Mouse (Mus musculus) limb, embryonic 13.5 days (tissue): ENCODE data around the gene Tbc1d23. TPM values are rescaled to one million over a fixed set of nuclear protein-coding genes. Genes with fewer than 3 reads are reported as not detected.

Experiments
- ATAC-seq: fragments of 200-750 bp; cut with Nextera tagmentation; 2 replicates; pipeline ENCODE4 v1.8.0; 2017; ENCODE audit warnings: low read depth, moderate number of reproducible peaks, moderate TSS enrichment; ENCODE audit not compliant: low FRiP score
- H3K27ac ChIP-seq: fragments of 300-500 bp; sonication (generic); 2 replicates; pipeline ENCODE4 v1.5.1; 2015; ENCODE audit warnings: inconsistent platforms, mild to moderate bottlenecking, moderate library complexity
- H3K27me3 ChIP-seq: fragments of 300-500 bp; sonication (generic); 2 replicates; pipeline ENCODE4 v1.6.1; 2015; ENCODE audit warnings: mild to moderate bottlenecking, inconsistent platforms
- H3K36me3 ChIP-seq: fragments of 300-500 bp; sonication (generic); 2 replicates; pipeline ENCODE4 v1.6.1; 2015; ENCODE audit warnings: inconsistent platforms, mild to moderate bottlenecking, moderate library complexity
- H3K4me1 ChIP-seq: fragments of 300-500 bp; sonication (generic); 2 replicates; pipeline ENCODE4 v1.6.1; 2015; ENCODE audit warnings: inconsistent platforms
- H3K4me2 ChIP-seq: fragments of 300-500 bp; sonication (generic); replicated peaks from 2 replicates; pipeline ENCODE4 v1.6.1; 2015; ENCODE audit warnings: inconsistent platforms, mild to moderate bottlenecking, moderate library complexity
- H3K4me3 ChIP-seq: fragments of 300-500 bp; sonication (generic); 2 replicates; pipeline ENCODE4 v1.5.1; 2015; ENCODE audit warnings: moderate library complexity, mild to moderate bottlenecking, inconsistent platforms
- H3K9ac ChIP-seq: fragments of 300-500 bp; sonication (generic); 2 replicates; pipeline ENCODE4 v1.6.1; 2015; ENCODE audit warnings: mild to moderate bottlenecking, inconsistent platforms
- H3K9me3 ChIP-seq: fragments of 300-500 bp; sonication (generic); 2 replicates; pipeline ENCODE4 v1.6.1; 2016; ENCODE audit warnings: inconsistent platforms
- WGBS: fragments of 180-500 bp; shearing (Covaris S2); methylation state at CpG from one replicate; pipeline ENCODE4 v1.1.7; 2015; 5-methylcytosine and 5-hydroxymethylcytosine counted together
- polyA plus RNA-seq: library from polyadenylated mRNA; unstranded; fragments of >200 nt; fragmentation: Nextera tagmentation; extraction: Ambion mirVana; gene quantifications from 2 replicates; pipeline ENCODE4 v1.2.1, GENCODE M21; 2015

The Tbc1d23 gene
- polyA plus RNA-seq, 1 experiment from 2014 or later: 35.3 TPM

GRCm38 (mm10) chr16:57144741-57145140, 86.6 kb downstream of the Tbc1d23 start:
- Histone ChIP-seq H3K4me3 (no peak overlapping the region), H3K36me3 (peaks cover 62% of the 10 kb centered on the region), H3K4me1 (no peaks in the 10 kb centered on the region), H3K27me3 (no peaks in the 10 kb centered on the region), H3K27ac (no peak overlapping the region), H3K4me2 (no peak overlapping the region), H3K9me3 (no peaks in the 10 kb centered on the region), H3K9ac (no peak overlapping the region)
- no peak for ATAC-seq
- 93% methylated on average over 5 of the region's 5 CpGs for WGBS

- no peak for ATAC-seq
Measured at GRCm38 (mm10) chr16:57133611-57134010, 97.7 kb downstream of the Tbc1d23 start.

GRCm38 (mm10) chr16:57132326-57132725, 99.0 kb downstream of the Tbc1d23 start:
- H3K27me3 ChIP-seq: no peaks in the 10 kb centered on the region
- no peak overlapping the region for H3K4me2 ChIP-seq
- H3K9me3 ChIP-seq: no peaks in the 10 kb centered on the region
- H3K4me1 ChIP-seq: peaks cover 5% of the 10 kb centered on the region
- H3K4me3 ChIP-seq: no peak overlapping the region
- 64% methylated on average over 1 of the region's 1 CpGs for WGBS
- no peak overlapping the region for H3K9ac ChIP-seq
- peaks cover 20% of the 10 kb centered on the region for H3K36me3 ChIP-seq
- H3K27ac ChIP-seq: no peak overlapping the region
- ATAC-seq: no peak

More at GRCm38 (mm10) chr16:57133611-57134010, 97.7 kb downstream of the Tbc1d23 start:
- Histone ChIP-seq H3K4me3 (no peak overlapping the region), H3K9me3 (no peaks in the 10 kb centered on the region), H3K4me1 (peaks cover 5% of the 10 kb centered on the region), H3K4me2 (no peak overlapping the region), H3K9ac (no peak overlapping the region), H3K36me3 (peaks cover 24% of the 10 kb centered on the region), H3K27me3 (no peaks in the 10 kb centered on the region), H3K27ac (no peak overlapping the region)
- 91% methylated on average over 6 of the region's 6 CpGs for WGBS

- ATAC-seq: no peak
- H3K9ac ChIP-seq: no peak overlapping the region
- H3K4me2 ChIP-seq: no peak overlapping the region
- H3K4me1 ChIP-seq: peaks cover 5% of the 10 kb centered on the region
- H3K27me3 ChIP-seq: no peaks in the 10 kb centered on the region
- H3K9me3 ChIP-seq: no peaks in the 10 kb centered on the region
- H3K4me3 ChIP-seq: no peak overlapping the region
- 76% methylated on average over 4 of the region's 4 CpGs for WGBS
- no peak overlapping the region for H3K27ac ChIP-seq
- H3K36me3 ChIP-seq: peaks cover 20% of the 10 kb centered on the region
Measured at GRCm38 (mm10) chr16:57131544-57131943, 99.8 kb downstream of the Tbc1d23 start.

- peaks cover 14% of the 10 kb centered on the region for H3K36me3 ChIP-seq
- H3K4me1 ChIP-seq: peaks cover 7% of the 10 kb centered on the region
- H3K9ac ChIP-seq: no peak overlapping the region
- H3K9me3 ChIP-seq: no peaks in the 10 kb centered on the region
- no peak overlapping the region for H3K4me2 ChIP-seq
- no peak overlapping the region for H3K4me3 ChIP-seq
- H3K27me3 ChIP-seq: no peaks in the 10 kb centered on the region
- 63% methylated on average over 3 of the region's 3 CpGs for WGBS
- H3K27ac ChIP-seq: no peak overlapping the region
- no peak for ATAC-seq
Measured at GRCm38 (mm10) chr16:57130752-57131400, 100.4 kb downstream of the Tbc1d23 start.

- 89% methylated on average over 2 of the region's 2 CpGs for WGBS
Measured at GRCm38 (mm10) chr16:57127825-57128224, 103.5 kb downstream of the Tbc1d23 start.

GRCm38 (mm10) chr16:57126268-57126667, 105.0 kb downstream of the Tbc1d23 start:
- 41% methylated on average over 4 of the region's 4 CpGs for WGBS
- Histone ChIP-seq H3K4me2 (no peak overlapping the region), H3K27me3 (no peaks in the 10 kb centered on the region), H3K4me3 (no peak overlapping the region), H3K36me3 (no peaks in the 10 kb centered on the region), H3K4me1 (peaks cover 24% of the 10 kb centered on the region), H3K9me3 (no peaks in the 10 kb centered on the region), H3K9ac (no peak overlapping the region), H3K27ac (no peak overlapping the region)
- ATAC-seq: no peak

More at GRCm38 (mm10) chr16:57127825-57128224, 103.5 kb downstream of the Tbc1d23 start:
- no peaks in the 10 kb centered on the region for H3K9me3 ChIP-seq
- H3K27ac ChIP-seq: no peak overlapping the region
- no peak for ATAC-seq
- no peaks in the 10 kb centered on the region for H3K36me3 ChIP-seq
- no peak overlapping the region for H3K4me3 ChIP-seq
- no peaks in the 10 kb centered on the region for H3K27me3 ChIP-seq
- H3K9ac ChIP-seq: no peak overlapping the region
- H3K4me2 ChIP-seq: no peak overlapping the region
- H3K4me1 ChIP-seq: peaks cover 20% of the 10 kb centered on the region

- Histone ChIP-seq H3K36me3 (no peaks in the 10 kb centered on the region), H3K4me1 (peaks cover 19% of the 10 kb centered on the region), H3K9ac (peak overlapping the region; percentile 94), H3K27me3 (no peaks in the 10 kb centered on the region), H3K4me2 (peak overlapping the region; percentile 79), H3K4me3 (peak overlapping the region; percentile 94), H3K9me3 (no peaks in the 10 kb centered on the region), H3K27ac (no peak overlapping the region)
- no peak for ATAC-seq
- WGBS: 53% methylated on average over 6 of the region's 6 CpGs
Measured at GRCm38 (mm10) chr16:57122682-57123445, 108.4 kb downstream of the Tbc1d23 start.

- Histone ChIP-seq H3K36me3 (no peaks in the 10 kb centered on the region), H3K4me1 (peaks cover 19% of the 10 kb centered on the region), H3K27me3 (no peaks in the 10 kb centered on the region), H3K4me2 (peak overlapping the region; percentile 79), H3K27ac (peak overlapping the region; percentile 90), H3K9ac (peak overlapping the region; percentile 94), H3K4me3 (peak overlapping the region; percentile 94), H3K9me3 (no peaks in the 10 kb centered on the region)
- under 1% methylated on average over 59 of the region's 59 CpGs for whole genome bisulfite sequencing
- no peak for ATAC-seq
Measured at GRCm38 (mm10) chr16:57121816-57122415, 109.4 kb downstream of the Tbc1d23 start.

- WGBS: under 1% methylated on average over 37 of the region's 37 CpGs
- no peaks in the 10 kb centered on the region for H3K27me3 ChIP-seq
- peak; percentile 100 for ATAC-seq
- no peaks in the 10 kb centered on the region for H3K9me3 ChIP-seq
- H3K4me2 ChIP-seq: peak within 1 kb of the TSS; percentile 79
- H3K36me3 ChIP-seq: no peaks in the 10 kb centered on the region
- peaks cover 18% of the 10 kb centered on the region for H3K4me1 ChIP-seq
- H3K9ac ChIP-seq: peak within 1 kb of the TSS; percentile 94
- H3K4me3 ChIP-seq: peak within 1 kb of the TSS; percentile 94
- H3K27ac ChIP-seq: peak within 1 kb of the TSS; percentile 90
Measured at GRCm38 (mm10) chr16:57120913-57121815, 110.1 kb downstream of the Tbc1d23 start, which contains the start of gene Tomm70a. TSS of gene Tomm70a (plus strand) at chr16:57121703.
